In the genomic region with DNA sequence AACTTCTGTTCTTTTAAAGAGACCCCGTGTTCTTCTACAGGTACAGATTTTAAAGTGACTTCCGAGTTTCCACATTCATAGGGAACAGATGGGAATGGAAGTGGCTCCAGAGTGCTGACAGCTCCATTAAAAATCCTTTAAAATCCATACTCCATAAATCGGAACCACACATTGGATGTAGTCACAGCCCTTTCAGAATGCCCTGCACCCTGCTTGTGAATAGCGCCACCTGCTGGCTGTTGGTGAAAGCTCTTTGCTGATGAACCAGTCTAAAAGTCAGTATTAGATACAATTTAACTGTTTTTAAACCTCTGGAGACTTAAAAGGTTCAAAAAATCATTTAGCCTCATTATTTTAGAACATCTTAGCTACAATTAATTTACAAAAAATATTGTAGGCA, we compare ENCODE assay signal across 8 mouse cellular contexts.
DNase-seq lines count a peak whose midpoint lies in the region; ATAC-seq and TF ChIP-seq lines count a peak whose summit lies in the region.

No protein-coding gene starts in this region.

- H3K4me2 ChIP-seq in intestine, postnatal 0 days (replicated peaks; ENCODE audit: low read depth), result no peak overlapping the region
- H3K4me2 ChIP-seq in intestine, embryonic 16.5 days (ENCODE audit: low read depth, low read length), result no peak overlapping the region
- H3K4me2 ChIP-seq in kidney, embryonic 16.5 days (replicated peaks; ENCODE audit: low read depth, low read length), result peak overlapping the region; percentile 39
- H3K4me2 ChIP-seq in liver, embryonic 13.5 days, result no peak overlapping the region

- ATAC-seq in intestine, postnatal 0 days, result no peak
- no peak for ATAC-seq in intestine, embryonic 16.5 days
- ATAC-seq in kidney, embryonic 16.5 days (ENCODE audit: low FRiP score, low TSS enrichment), result no peak
- no peak for ATAC-seq in liver, embryonic 13.5 days (ENCODE audit: low read depth)

- H3K9me3 ChIP-seq in intestine, postnatal 0 days (ENCODE audit: control insufficient read depth), result no peaks in the 10 kb centered on the region
- no peaks in the 10 kb centered on the region for H3K9me3 ChIP-seq in intestine, embryonic 16.5 days (ENCODE audit: control insufficient read depth, low read length)
- no peaks in the 10 kb centered on the region for H3K9me3 ChIP-seq in kidney, embryonic 16.5 days (ENCODE audit: low read length)
- H3K9me3 ChIP-seq in liver, embryonic 13.5 days (replicated peaks), result no peaks in the 10 kb centered on the region

- H3K27ac ChIP-seq in intestine, postnatal 0 days (ENCODE audit: low read depth, low read length), result no peak overlapping the region
- H3K27ac ChIP-seq in intestine, embryonic 16.5 days (ENCODE audit: low read length), result no peak overlapping the region
- peak overlapping the region; percentile 65 for H3K27ac ChIP-seq in gastrocnemius, adult 2 months
- no peak overlapping the region for H3K27ac ChIP-seq in kidney, embryonic 16.5 days (ENCODE audit: low read length)
- H3K27ac ChIP-seq in liver, embryonic 13.5 days, result no peak overlapping the region

- no peaks in the 10 kb centered on the region for H3K4me1 ChIP-seq in intestine, postnatal 0 days (replicated peaks; ENCODE audit: control insufficient read depth, insufficient read depth, low read length)
- 0 out of 2 replicates have a peak, but pooled peaks cover 4% of the 10 kb centered on the region for H3K4me1 ChIP-seq in intestine, embryonic 16.5 days (ENCODE audit: control insufficient read depth, insufficient read depth, low read length)
- H3K4me1 ChIP-seq in kidney, embryonic 16.5 days (ENCODE audit: insufficient read depth, low read length), result peaks cover 34% of the 10 kb centered on the region; the same call in 1 of the 2 replicates
- H3K4me1 ChIP-seq in liver, embryonic 13.5 days (replicated peaks), result 0 out of 2 replicates have a peak, but pooled peaks cover 2% of the 10 kb centered on the region

- DNase-seq in c-Kit-positive CD71-positive TER-119-negative erythroid progenitor cells, embryonic 14.5 days (ENCODE audit: low read depth), result peak; percentile 39
- DNase-seq in gastrocnemius, adult 2 months, result peak; percentile 74
- DNase-seq in liver, embryonic 13.5 days, result peak; percentile 6
- peak; percentile 78 for DNase-seq in retina, postnatal 1 day
- DNase-seq in thymus, postnatal 4 days, result peak; percentile 89

- peaks cover 25% of the 10 kb centered on the region for H3K27me3 ChIP-seq in intestine, postnatal 0 days (replicated peaks; ENCODE audit: control insufficient read depth, insufficient read depth, low read length)
- no peaks in the 10 kb centered on the region for H3K27me3 ChIP-seq in intestine, embryonic 16.5 days (replicated peaks; ENCODE audit: control insufficient read depth, insufficient read depth, low read length)
- H3K27me3 ChIP-seq in kidney, embryonic 16.5 days (ENCODE audit: insufficient read depth, low read length), result peaks cover 3% of the 10 kb centered on the region; the same call in 1 of the 2 replicates
- peaks cover 35% of the 10 kb centered on the region for H3K27me3 ChIP-seq in liver, embryonic 13.5 days

- H3K36me3 ChIP-seq in intestine, postnatal 0 days (ENCODE audit: control insufficient read depth, insufficient read depth), result no peaks in the 10 kb centered on the region
- no peaks in the 10 kb centered on the region for H3K36me3 ChIP-seq in intestine, embryonic 16.5 days (ENCODE audit: control insufficient read depth, insufficient read depth, low read length)
- H3K36me3 ChIP-seq in kidney, embryonic 16.5 days (ENCODE audit: insufficient read depth, low read length), result no peaks in the 10 kb centered on the region
- H3K36me3 ChIP-seq in liver, embryonic 13.5 days, result no peaks in the 10 kb centered on the region

- intact Hi-C loops in gastrocnemius, adult 2 months (cut with DNase I), result loop anchor here (2.0 to 5.0 kb wide), 2 partner anchors 241 to 342 kb away; no protein-coding TSS in a partner anchor

- TF ChIP-seq CTCF in intestine, postnatal 0 days (IDR thresholded peaks at IDR 0.05; ENCODE audit: low read depth), result peak; percentile 95
- TF ChIP-seq CTCF in gastrocnemius, adult 2 months (IDR thresholded peaks at IDR 0.05), result no peak; the same call in 1 of the 2 replicates

- H3K9ac ChIP-seq in intestine, postnatal 0 days (ENCODE audit: low read depth, low read length), result no peak overlapping the region
- H3K9ac ChIP-seq in intestine, embryonic 16.5 days (ENCODE audit: low read depth, low read length), result no peak overlapping the region
- H3K9ac ChIP-seq in kidney, embryonic 16.5 days (replicated peaks; ENCODE audit: low read length), result peak overlapping the region; percentile 54
- no peak overlapping the region for H3K9ac ChIP-seq in liver, embryonic 13.5 days

- no peak overlapping the region for H3K4me3 ChIP-seq in intestine, postnatal 0 days (ENCODE audit: low read depth, low read length)
- no peak overlapping the region for H3K4me3 ChIP-seq in intestine, embryonic 16.5 days (ENCODE audit: low read length)
- peak overlapping the region; percentile 41 for H3K4me3 ChIP-seq in gastrocnemius, adult 2 months
- H3K4me3 ChIP-seq in kidney, embryonic 16.5 days (ENCODE audit: low read length), result no peak overlapping the region
- H3K4me3 ChIP-seq in liver, embryonic 13.5 days (replicated peaks), result no peak overlapping the region

- 24% methylated on average over 4 of the region's 4 CpGs for WGBS in intestine, postnatal 0 days
- WGBS in intestine, embryonic 16.5 days, result 19% methylated on average over 4 of the region's 4 CpGs
- 17% methylated on average over 4 of the region's 4 CpGs for WGBS in kidney, embryonic 16.5 days
- 22% methylated on average over 4 of the region's 4 CpGs for WGBS in liver, embryonic 13.5 days (ENCODE audit: insufficient replicate concordance)

Comparison
In these comparisons a context has a peak if more than half of its experiments do, and no peak if none do; other contexts are left out.
1. DNase-seq: peak in every context shown above with its lines; median percentile 89 in thymus, postnatal 4 days; 78 in retina, postnatal 1 day; 74 in gastrocnemius, adult 2 months; 39 in c-Kit-positive CD71-positive TER-119-negative erythroid progenitor cells, embryonic 14.5 days; 6 in liver, embryonic 13.5 days.